In genomic region chr9:123762886-123763285, GRCm38 (mm10) we compare ENCODE assay signal across 17 mouse cellular contexts. TPM values are rescaled to one million over a fixed set of nuclear protein-coding genes. Genes with fewer than 3 reads are reported as not detected.
A peak's percentile ranks its signal among the peaks of the same experiment; 100 is the strongest.
DNase-seq lines count a peak whose midpoint lies in the region; ATAC-seq and TF ChIP-seq lines count a peak whose summit lies in the region.
"Had no signal": no experiment of that assay in that cellular context is flagged by ENCODE, and none has a peak within 500 bp of the region (broad histone marks: within the 10 kb centered on the region; RNA-seq: fewer than 3 reads in every experiment).

No protein-coding gene starts in this region.

- WGBS in liver, postnatal 0 days (ENCODE audit: insufficient replicate concordance) = 74% methylated on average over 4 of the region's 4 CpGs
- 90% methylated on average over 4 of the region's 4 CpGs for WGBS in limb, embryonic 10.5 days

- no peak overlapping the region for H3K4me3 ChIP-seq in liver, postnatal 0 days (ENCODE audit: low read depth, low read length)
- no peak overlapping the region for H3K4me3 ChIP-seq in limb, embryonic 10.5 days
- H3K4me3 ChIP-seq: forebrain, embryonic 13.5 days; midbrain, embryonic 13.5 days had no signal

- no peak overlapping the region for H3K9ac ChIP-seq in liver, postnatal 0 days (replicated peaks)
- H3K9ac ChIP-seq: forebrain, embryonic 13.5 days; midbrain, embryonic 13.5 days had no signal

- no peaks in the 10 kb centered on the region for H3K4me1 ChIP-seq in liver, postnatal 0 days (ENCODE audit: insufficient read depth)
- H3K4me1 ChIP-seq in limb, embryonic 10.5 days = no peaks in the 10 kb centered on the region
- H3K4me1 ChIP-seq: forebrain, embryonic 13.5 days; midbrain, embryonic 13.5 days had no signal

- H3K36me3 ChIP-seq in liver, postnatal 0 days (replicated peaks; ENCODE audit: insufficient read depth, low read length) = no peaks in the 10 kb centered on the region
- no peaks in the 10 kb centered on the region for H3K36me3 ChIP-seq in limb, embryonic 10.5 days
- H3K36me3 ChIP-seq: G1E; midbrain, embryonic 13.5 days had no signal

- no peak for TF ChIP-seq EP300 in liver, postnatal 0 days (IDR thresholded peaks at IDR 0.05; ENCODE audit: low read depth)

- ATAC-seq in liver, postnatal 0 days = peak; percentile 56
- ATAC-seq in megakaryocyte, adult 5-6 weeks (ENCODE audit: poor library complexity, severe bottlenecking) = peak; percentile 77
- ATAC-seq: forebrain, embryonic 13.5 days; inflammation-experienced regulatory T-cells, adult 6 months; midbrain, embryonic 13.5 days had no signal

- DNase-seq in adrenal gland, postnatal 14 days = peak; percentile 10
- DNase-seq in adrenal gland, adult 2 months = no peak
- no peak for DNase-seq in liver, postnatal 0 days
- DNase-seq in liver = no peak
- peak; percentile 50 for DNase-seq in thymus, postnatal 10 days (ENCODE audit: low spot score in 2 of 2)
- no peak for DNase-seq in layer of hippocampus, postnatal 36 days
- no peak for DNase-seq in limb, embryonic 10.5 days (ENCODE audit: low spot score)
- DNase-seq: cerebellum, adult 11 months had no signal

- no peaks in the 10 kb centered on the region for H3K9me3 ChIP-seq in liver, postnatal 0 days (ENCODE audit: low read length)
- H3K9me3 ChIP-seq in limb, embryonic 10.5 days (replicated peaks) = no peaks in the 10 kb centered on the region
- H3K9me3 ChIP-seq: forebrain, embryonic 13.5 days; G1E; midbrain, embryonic 13.5 days had no signal

- no peak overlapping the region for H3K4me2 ChIP-seq in liver, postnatal 0 days (ENCODE audit: low read depth, low read length)
- H3K4me2 ChIP-seq: forebrain, embryonic 13.5 days; midbrain, embryonic 13.5 days had no signal

- TF ChIP-seq CTCF in liver, postnatal 0 days (IDR thresholded peaks at IDR 0.05; ENCODE audit: low read depth) = no peak

- H3K27me3 ChIP-seq in liver, postnatal 0 days (ENCODE audit: insufficient read depth, low read length) = no peaks in the 10 kb centered on the region
- no peaks in the 10 kb centered on the region for H3K27me3 ChIP-seq in limb, embryonic 10.5 days (ENCODE audit: low read depth, poor library complexity, severe bottlenecking)
- H3K27me3 ChIP-seq: forebrain, embryonic 13.5 days; midbrain, embryonic 13.5 days had no signal

- peak overlapping the region; percentile 41; the same call in 1 of the 2 replicates for H3K27ac ChIP-seq in liver, postnatal 0 days (ENCODE audit: low read depth)
- no peak overlapping the region for H3K27ac ChIP-seq in limb, embryonic 10.5 days
- H3K27ac ChIP-seq: forebrain, embryonic 13.5 days; kidney, postnatal 0 days; midbrain, embryonic 13.5 days had no signal

RNA-seq across cellular contexts. Expression of gene Cxcr6, which starts 43.4 kb away (rescaled TPM):
- 0.83 TPM in 1 of 2 replicates, not detected in the other for total RNA-seq in adrenal gland, postnatal 14 days (2021)
- total RNA-seq in adrenal gland, adult 2 months (2021) = under 1 TPM in 1 of 2 experiments, not detected in 1; 0.21 TPM
- polyA plus RNA-seq in adrenal gland, adult 2 months (2012; rRNA removed) = 0.20 TPM in 1 of 2 replicates, not detected in the other
- 0.49 and 0.56 TPM in 2 replicates for polyA plus RNA-seq in liver, postnatal 0 days (2015; fragmentation: Nextera tagmentation; extraction: Ambion mirVana)
- 1.4 and 3.7 TPM in 2 replicates for total RNA-seq in megakaryocyte, adult 5-6 weeks (2015)
- total RNA-seq in megakaryocyte, adult 5-6 weeks (2017) = 0.89 and 2.7 TPM in 2 replicates
- not detected for total RNA-seq in layer of hippocampus, postnatal 36 days (2021)
- polyA plus RNA-seq in limb, embryonic 10.5 days (2016; fragmentation: Nextera tagmentation; extraction: Ambion mirVana) = 0.15 and 0.19 TPM in 2 replicates
- total RNA-seq: gastrocnemius, adult 8-10 months; layer of hippocampus, adult 8-10 months; left cerebral cortex, postnatal 10 days had no signal
- polyA plus RNA-seq: G1E had no signal

RNA-seq across cellular contexts. Expression of gene Lztfl1, which starts 45.4 kb away (rescaled TPM):
- total RNA-seq in adrenal gland, postnatal 14 days (2021) = 43.7 and 46.3 TPM in 2 replicates
- total RNA-seq in adrenal gland, adult 2 months (2021) = 10 to 100 TPM; 44.7 to 55.5 TPM
- 0.74 and 1.1 TPM in 2 replicates for polyA plus RNA-seq in adrenal gland, adult 2 months (2012; rRNA removed)
- 16.6 and 16.8 TPM in 2 replicates for polyA plus RNA-seq in liver, postnatal 0 days (2015; fragmentation: Nextera tagmentation; extraction: Ambion mirVana)
- 23.5 and 31.5 TPM in 2 replicates for total RNA-seq in megakaryocyte, adult 5-6 weeks (2015)
- total RNA-seq in megakaryocyte, adult 5-6 weeks (2017) = 25.5 and 26.1 TPM in 2 replicates
- total RNA-seq in layer of hippocampus, postnatal 36 days (2021) = 10 to 100 TPM; 65.1 to 65.5 TPM
- 35.3 and 35.6 TPM in 2 replicates for polyA plus RNA-seq in limb, embryonic 10.5 days (2016; fragmentation: Nextera tagmentation; extraction: Ambion mirVana)

Comparison
In these comparisons a context has a peak if more than half of its experiments do, and no peak if none do; other contexts are left out.
1. DNase-seq: peak in adrenal gland, postnatal 14 days (single experiment) and thymus, postnatal 10 days (2 of 2); none in adrenal gland, adult 2 months (single experiment), liver, postnatal 0 days (single experiment), liver (single experiment), layer of hippocampus, postnatal 36 days (0 of 2) and limb, embryonic 10.5 days (single experiment).